Mouse (Mus musculus): ENCODE results near the gene Prpsap1.

DNA sequence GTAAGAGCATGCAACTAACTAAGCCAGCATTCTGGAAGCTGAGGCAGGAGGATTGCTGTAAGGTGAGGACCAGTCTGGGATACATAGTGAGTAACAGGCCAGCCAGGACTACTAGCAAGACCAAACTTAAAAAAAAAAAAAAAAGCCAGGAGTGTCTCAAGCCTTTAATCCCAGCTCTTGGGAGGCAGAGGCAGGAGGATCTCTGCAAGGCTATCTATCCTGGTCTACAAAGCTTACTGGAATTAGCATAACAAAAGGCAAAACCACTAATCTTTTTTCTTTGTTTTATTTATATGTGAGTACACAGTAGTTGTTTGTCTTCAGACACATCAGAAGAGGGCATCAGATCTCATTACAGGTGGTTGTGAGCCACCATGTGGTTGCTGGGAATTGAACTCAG, 5.8 kb downstream of the Prpsap1 start:
- TF ChIP-seq CTCF (IDR thresholded peaks at IDR 0.05; ENCODE audit: insufficient read depth, low read depth, low read length) (no peak), POLR2A (IDR thresholded peaks at IDR 0.05; ENCODE audit: insufficient read depth, low read depth, low read length) (no peak)
